Mouse (Mus musculus) heart, embryonic 13.5 days (tissue): ENCODE results near the gene Dnmt3a. TPM values are rescaled to one million over a fixed set of nuclear protein-coding genes. Genes with fewer than 3 reads are reported as not detected.

Experiments used
- ATAC-seq: fragments of 200-750 bp; cut with Nextera tagmentation; 2 replicates; pipeline ENCODE4 v1.8.0; 2017; ENCODE audit warnings: moderate TSS enrichment; ENCODE audit not compliant: insufficient number of reproducible peaks, low FRiP score, low TSS enrichment; ENCODE audit errors: extremely low read depth
- H3K27ac ChIP-seq: fragments of 300-500 bp; sonication (generic); replicated peaks from 2 replicates; pipeline ENCODE4 v1.5.1; 2015; ENCODE audit warnings: moderate library complexity, mild to moderate bottlenecking, inconsistent platforms
- H3K27me3 ChIP-seq: fragments of 300-500 bp; sonication (generic); replicated peaks from 2 replicates; pipeline ENCODE4 v1.6.1; 2015; ENCODE audit warnings: mild to moderate bottlenecking, inconsistent platforms
- H3K36me3 ChIP-seq: fragments of 300-500 bp; sonication (generic); 2 replicates; pipeline ENCODE4 v1.6.1; 2015; ENCODE audit warnings: mild to moderate bottlenecking, inconsistent platforms
- H3K4me1 ChIP-seq: fragments of 300-500 bp; sonication (generic); 2 replicates; pipeline ENCODE4 v1.6.1; 2015; ENCODE audit warnings: inconsistent platforms
- H3K4me2 ChIP-seq: fragments of 300-500 bp; sonication (generic); 2 replicates; pipeline ENCODE4 v1.6.1; 2015; ENCODE audit warnings: inconsistent platforms, mild to moderate bottlenecking, moderate library complexity
- H3K4me3 ChIP-seq: fragments of 300-500 bp; sonication (generic); 2 replicates; pipeline ENCODE4 v1.5.1; 2015; ENCODE audit warnings: moderate library complexity, mild to moderate bottlenecking, inconsistent platforms
- H3K9ac ChIP-seq: fragments of 300-500 bp; sonication (generic); 2 replicates; pipeline ENCODE4 v1.6.1; 2015; ENCODE audit warnings: inconsistent platforms, mild to moderate bottlenecking, moderate library complexity
- H3K9me3 ChIP-seq: fragments of 300-500 bp; sonication (generic); 2 replicates; pipeline ENCODE4 v1.6.1; 2016; ENCODE audit warnings: inconsistent platforms
- WGBS: fragments of 180-500 bp; shearing (Covaris S2); methylation state at CpG from one replicate; pipeline ENCODE4 v1.1.7; 2015; ENCODE audit warnings: mixed read lengths; 5-methylcytosine and 5-hydroxymethylcytosine counted together
- polyA plus RNA-seq: library from polyadenylated mRNA; unstranded; fragments of >200 nt; fragmentation: Nextera tagmentation; extraction: Ambion mirVana; gene quantifications from 2 replicates; pipeline ENCODE4 v1.2.1, GENCODE M21; 2015

Gene Dnmt3a
- 94.2 and 108 TPM in 2 replicates for polyA plus RNA-seq

DNA sequence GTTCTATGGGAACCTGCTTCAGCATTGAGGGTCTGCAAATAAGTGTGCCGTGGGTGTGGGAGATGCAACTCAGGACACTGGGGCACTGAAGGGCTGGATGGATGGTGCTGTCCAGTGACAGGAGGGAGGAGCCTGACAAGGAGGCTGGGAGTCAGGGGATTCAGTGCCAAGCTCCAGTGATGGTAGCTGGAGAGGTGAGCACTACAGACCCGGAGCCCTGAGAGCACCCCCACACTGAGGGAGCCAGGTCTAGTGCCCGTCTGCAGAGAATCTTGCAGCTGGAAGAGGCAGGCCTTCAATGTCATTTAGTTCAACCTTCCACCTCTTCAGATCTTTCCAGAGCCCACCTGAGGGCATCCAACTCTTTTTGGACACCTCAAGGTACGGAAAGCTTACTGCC, at the start of gene Dnmt3a:
Gene Dnmt3a, plus strand, starts transcription at position 156 of the 400 bp plus-strand sequence.
- peak within 1 kb of the TSS; percentile 98 for H3K27ac ChIP-seq
- 23% methylated on average over 4 of the region's 4 CpGs for WGBS
- ATAC-seq = no peak
- 0 out of 2 replicates have a peak, but pooled peaks cover 3% of the 10 kb centered on the region for H3K36me3 ChIP-seq
- no peaks in the 10 kb centered on the region for H3K27me3 ChIP-seq
- H3K4me2 ChIP-seq = peak within 1 kb of the TSS; percentile 73
- peak within 1 kb of the TSS; percentile 98 for H3K9ac ChIP-seq
- H3K9me3 ChIP-seq = no peaks in the 10 kb centered on the region
- H3K4me1 ChIP-seq = peaks cover 35% of the 10 kb centered on the region
- H3K4me3 ChIP-seq = peak within 1 kb of the TSS; percentile 88

DNA sequence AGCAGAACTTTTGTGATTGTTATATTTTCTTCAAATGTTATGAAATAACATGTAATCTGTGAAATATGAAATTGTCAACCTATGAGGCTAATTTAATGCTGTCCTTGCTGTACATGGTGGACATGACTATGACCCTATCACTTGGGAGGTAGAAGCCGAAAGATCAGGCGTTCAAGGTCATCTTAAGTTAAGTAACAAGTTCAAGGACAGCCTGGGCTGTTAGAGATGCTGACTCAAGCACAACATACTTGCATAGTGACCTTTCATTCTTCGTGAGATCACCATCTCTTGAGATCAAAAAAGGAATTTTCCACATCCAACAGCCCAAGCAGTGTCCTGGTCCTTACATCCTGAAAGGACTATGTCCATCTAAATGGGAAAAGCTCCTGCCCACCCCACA, 49.6 kb upstream of the Dnmt3a start:
- 82% methylated on average over 3 of the region's 3 CpGs for WGBS
- Histone ChIP-seq H3K36me3 (peaks cover 15% of the 10 kb centered on the region; the same call in 1 of the 2 replicates), H3K4me2 (no peak overlapping the region), H3K27me3 (no peaks in the 10 kb centered on the region), H3K4me1 (peaks cover 4% of the 10 kb centered on the region; the same call in 1 of the 2 replicates), H3K9me3 (no peaks in the 10 kb centered on the region), H3K27ac (no peak overlapping the region), H3K9ac (no peak overlapping the region), H3K4me3 (no peak overlapping the region)
- no peak for ATAC-seq

DNA sequence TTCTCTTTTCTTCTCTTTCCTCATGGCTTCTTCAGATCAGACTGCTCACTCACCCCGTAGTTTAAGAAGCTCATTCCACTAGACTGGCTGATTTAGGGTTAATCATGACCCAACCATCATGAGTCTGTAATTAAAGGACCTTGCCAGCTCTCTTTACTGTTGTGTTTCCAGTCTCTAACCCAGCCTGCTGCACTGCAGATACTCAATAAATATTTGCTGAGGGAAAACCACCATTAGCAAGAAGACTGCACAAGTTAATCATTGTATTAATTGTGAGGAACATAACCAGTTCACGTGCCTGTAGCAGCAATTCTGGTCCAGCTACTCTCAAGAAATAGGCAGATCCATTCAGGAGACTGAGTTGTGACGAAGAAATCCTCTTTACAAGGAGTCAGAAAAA, 47.7 kb upstream of the Dnmt3a start:
- 82% methylated on average over 3 of the region's 3 CpGs for WGBS

DNA sequence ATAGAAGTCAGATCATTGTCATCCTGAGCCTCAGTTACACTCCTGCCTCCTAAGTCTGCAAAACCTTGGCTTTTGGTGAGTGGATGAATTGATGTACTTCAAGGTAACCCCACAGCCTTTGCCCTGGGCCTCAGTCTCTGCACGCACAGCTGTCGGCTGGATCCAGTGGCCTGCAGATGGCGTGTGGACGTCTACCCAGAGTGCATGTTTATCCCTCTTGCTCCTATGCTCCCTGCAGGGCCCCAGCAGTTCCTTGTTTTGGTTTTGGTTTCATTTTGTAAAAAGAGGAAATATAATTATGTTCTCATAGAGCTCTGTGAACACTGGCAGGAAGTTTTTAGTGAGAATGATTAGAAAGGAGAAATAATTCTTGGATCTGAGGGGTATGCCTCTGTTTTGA, 46.4 kb upstream of the Dnmt3a start:
- H3K4me1 ChIP-seq = peaks cover 18% of the 10 kb centered on the region
- 43% methylated on average over 4 of the region's 4 CpGs for WGBS

More for the DNA sequence above, 47.7 kb upstream of the Dnmt3a start:
- H3K4me2 ChIP-seq = no peak overlapping the region
- H3K4me1 ChIP-seq = peaks cover 5% of the 10 kb centered on the region; the same call in 1 of the 2 replicates
- no peak overlapping the region for H3K27ac ChIP-seq
- 0 out of 2 replicates have a peak, but pooled peaks cover 4% of the 10 kb centered on the region for H3K36me3 ChIP-seq
- no peaks in the 10 kb centered on the region for H3K9me3 ChIP-seq
- H3K9ac ChIP-seq = no peak overlapping the region
- ATAC-seq = no peak
- H3K4me3 ChIP-seq = no peak overlapping the region
- no peaks in the 10 kb centered on the region for H3K27me3 ChIP-seq

DNA sequence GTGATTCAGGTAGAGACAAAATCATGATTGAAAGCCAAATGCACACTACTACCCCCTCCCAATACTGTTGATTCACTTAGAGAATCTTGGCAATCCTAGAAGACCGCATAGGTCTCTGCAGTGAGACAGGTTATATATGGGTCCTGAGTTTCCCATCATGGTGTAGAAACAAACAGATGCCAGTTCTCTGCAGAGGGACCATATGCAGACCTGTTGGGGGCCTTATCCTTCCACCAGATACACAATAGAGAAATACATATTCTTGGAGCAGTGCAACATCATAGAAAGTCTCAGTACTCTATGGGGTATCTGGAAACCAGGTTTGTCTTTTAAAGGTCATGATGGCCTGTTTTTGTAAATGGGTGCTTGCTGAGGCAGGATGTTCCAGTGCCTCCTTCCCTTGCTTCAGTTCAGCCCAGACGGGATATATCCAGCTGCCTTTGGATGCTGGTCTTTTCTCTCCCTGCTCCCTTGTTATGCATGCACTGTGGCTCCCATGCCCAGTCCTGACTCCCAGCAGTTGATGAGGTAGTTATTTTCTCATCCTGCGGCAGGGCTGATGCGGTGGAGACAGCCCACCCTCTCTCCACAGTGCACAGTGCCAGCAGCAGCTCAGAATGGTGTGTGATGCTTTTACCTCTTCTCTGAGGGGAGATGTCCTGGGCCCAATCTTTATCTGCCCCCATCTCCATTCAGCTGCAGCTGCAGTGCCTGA, 44.8 kb upstream of the Dnmt3a start:
- 72% methylated on average over 4 of the region's 4 CpGs for WGBS

More for the DNA sequence above, 46.4 kb upstream of the Dnmt3a start:
- ATAC-seq = no peak
- Histone ChIP-seq H3K27ac (no peak overlapping the region), H3K9me3 (no peaks in the 10 kb centered on the region), H3K9ac (no peak overlapping the region), H3K36me3 (no peaks in the 10 kb centered on the region), H3K4me2 (no peak overlapping the region), H3K4me3 (no peak overlapping the region), H3K27me3 (no peaks in the 10 kb centered on the region)

DNA sequence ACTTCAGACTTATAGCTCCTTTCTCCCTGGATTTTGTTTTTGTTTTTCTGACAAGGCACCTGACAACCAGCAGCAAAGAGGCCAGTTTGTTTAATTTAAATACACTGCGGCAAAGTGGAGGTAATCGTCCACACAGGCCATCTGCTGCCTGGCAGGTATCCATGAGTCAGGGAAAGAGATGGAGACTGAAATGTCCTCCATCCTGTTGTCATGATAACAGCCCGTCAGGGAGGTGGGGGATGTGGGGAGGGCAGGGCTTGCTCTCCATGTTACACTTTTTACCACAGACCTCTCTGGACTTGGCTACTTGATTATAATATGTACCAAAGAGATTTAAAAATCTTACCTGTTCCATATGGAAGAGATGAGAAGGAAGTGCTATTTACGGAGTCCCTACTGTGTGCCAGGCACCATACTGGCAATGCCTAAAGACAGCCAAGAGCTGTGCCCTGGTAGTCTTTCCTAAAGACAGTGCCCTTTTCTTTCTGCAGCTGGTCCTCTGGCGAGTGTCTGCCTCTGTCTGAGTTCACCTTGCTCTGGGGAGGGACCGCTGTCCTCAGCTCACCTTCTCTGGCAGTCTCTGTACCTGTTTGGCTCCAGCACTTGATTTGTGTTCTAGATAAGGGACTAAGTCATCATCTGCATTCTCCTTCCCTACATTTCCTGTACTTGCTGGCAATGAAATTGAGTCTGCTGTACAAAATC, 44.1 kb upstream of the Dnmt3a start:
- ATAC-seq = no peak
- peaks cover 21% of the 10 kb centered on the region for H3K4me1 ChIP-seq
- H3K9ac ChIP-seq = no peak overlapping the region
- 69% methylated on average over 6 of the region's 6 CpGs for WGBS
- H3K4me3 ChIP-seq = no peak overlapping the region
- H3K9me3 ChIP-seq = no peaks in the 10 kb centered on the region
- H3K36me3 ChIP-seq = no peaks in the 10 kb centered on the region
- H3K27me3 ChIP-seq = no peaks in the 10 kb centered on the region
- no peak overlapping the region for H3K27ac ChIP-seq
- no peak overlapping the region for H3K4me2 ChIP-seq

More for the DNA sequence above, 44.8 kb upstream of the Dnmt3a start:
- no peaks in the 10 kb centered on the region for H3K9me3 ChIP-seq
- no peak overlapping the region for H3K9ac ChIP-seq
- H3K4me3 ChIP-seq = no peak overlapping the region
- no peaks in the 10 kb centered on the region for H3K27me3 ChIP-seq
- H3K27ac ChIP-seq = no peak overlapping the region
- no peak for ATAC-seq
- H3K36me3 ChIP-seq = no peaks in the 10 kb centered on the region
- H3K4me1 ChIP-seq = peaks cover 21% of the 10 kb centered on the region
- H3K4me2 ChIP-seq = no peak overlapping the region

GRCm38 (mm10) chr12:3764191-3764804, 41.5 kb upstream of the Dnmt3a start:
- H3K27me3 ChIP-seq = no peaks in the 10 kb centered on the region
- no peak overlapping the region for H3K4me2 ChIP-seq
- H3K36me3 ChIP-seq = no peaks in the 10 kb centered on the region
- H3K9me3 ChIP-seq = no peaks in the 10 kb centered on the region
- 58% methylated on average over 3 of the region's 3 CpGs for WGBS
- 0 out of 2 replicates have a peak overlapping the region, but pooled peaks have one; percentile 15 for H3K27ac ChIP-seq
- no peak for ATAC-seq
- H3K4me1 ChIP-seq = peaks cover 20% of the 10 kb centered on the region
- no peak overlapping the region for H3K9ac ChIP-seq
- H3K4me3 ChIP-seq = no peak overlapping the region

DNA sequence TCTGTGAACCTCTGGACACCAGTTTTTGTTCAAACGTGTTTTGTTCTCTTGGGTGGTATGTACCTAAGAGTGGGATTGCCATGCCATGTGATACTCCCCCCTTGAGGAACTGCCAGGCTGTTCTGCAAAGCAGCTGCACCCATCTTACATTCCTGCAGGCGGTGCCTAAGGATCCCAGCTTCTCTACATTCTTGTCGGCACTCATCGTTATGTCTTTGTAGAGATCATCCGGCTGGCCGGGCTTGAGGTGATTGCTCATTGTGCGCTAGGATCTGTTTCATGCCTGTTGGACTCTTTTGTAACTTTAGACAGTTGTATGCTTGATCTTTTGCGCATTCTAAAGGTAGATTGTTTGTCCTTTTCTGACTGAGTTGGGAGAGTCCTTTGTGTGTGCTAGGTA, 38.4 kb upstream of the Dnmt3a start:
- no peak overlapping the region for H3K9ac ChIP-seq
- no peak overlapping the region for H3K4me2 ChIP-seq
- H3K4me3 ChIP-seq = no peak overlapping the region
- H3K27ac ChIP-seq = no peak overlapping the region
- 0 out of 2 replicates have a peak, but pooled peaks cover 3% of the 10 kb centered on the region for H3K36me3 ChIP-seq
- WGBS = 62% methylated on average over 8 of the region's 8 CpGs
- no peaks in the 10 kb centered on the region for H3K27me3 ChIP-seq
- H3K4me1 ChIP-seq = peaks cover 17% of the 10 kb centered on the region
- ATAC-seq = no peak
- H3K9me3 ChIP-seq = no peaks in the 10 kb centered on the region

GRCm38 (mm10) chr12:3768391-3768790, 37.4 kb upstream of the Dnmt3a start:
- Histone ChIP-seq H3K9ac (no peak overlapping the region), H3K4me3 (no peak overlapping the region), H3K9me3 (no peaks in the 10 kb centered on the region), H3K27me3 (no peaks in the 10 kb centered on the region), H3K27ac (no peak overlapping the region), H3K36me3 (0 out of 2 replicates have a peak, but pooled peaks cover 5% of the 10 kb centered on the region), H3K4me1 (peaks cover 14% of the 10 kb centered on the region), H3K4me2 (no peak overlapping the region)
- WGBS = 84% methylated on average over 4 of the region's 4 CpGs
- ATAC-seq = no peak

DNA sequence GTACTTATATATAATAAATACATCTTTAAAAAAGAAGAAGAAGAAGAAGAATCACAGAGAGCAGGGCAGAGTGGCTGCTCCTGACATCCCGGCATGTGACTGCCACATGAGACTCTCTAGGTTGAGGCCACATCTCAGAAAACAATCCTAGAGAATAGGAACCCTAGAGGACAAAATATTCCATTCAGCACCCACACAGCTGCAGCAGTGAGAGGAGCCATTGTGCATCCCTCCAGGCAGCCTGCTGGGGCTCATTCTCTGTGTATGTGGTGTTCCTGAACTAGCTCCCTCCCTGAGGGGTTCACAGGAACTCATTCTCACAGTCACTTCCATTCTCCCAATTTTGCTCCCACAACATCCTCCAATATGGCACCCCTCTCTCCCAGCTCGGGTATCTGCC, 35.3 kb upstream of the Dnmt3a start:
- no peak overlapping the region for H3K4me3 ChIP-seq
- no peaks in the 10 kb centered on the region for H3K9me3 ChIP-seq
- no peaks in the 10 kb centered on the region for H3K27me3 ChIP-seq
- WGBS = 71% methylated on average over 2 of the region's 2 CpGs
- H3K4me2 ChIP-seq = no peak overlapping the region
- ATAC-seq = no peak
- no peak overlapping the region for H3K27ac ChIP-seq
- H3K9ac ChIP-seq = no peak overlapping the region
- H3K36me3 ChIP-seq = 0 out of 2 replicates have a peak, but pooled peaks cover 7% of the 10 kb centered on the region
- 0 out of 2 replicates have a peak, but pooled peaks cover 6% of the 10 kb centered on the region for H3K4me1 ChIP-seq

DNA sequence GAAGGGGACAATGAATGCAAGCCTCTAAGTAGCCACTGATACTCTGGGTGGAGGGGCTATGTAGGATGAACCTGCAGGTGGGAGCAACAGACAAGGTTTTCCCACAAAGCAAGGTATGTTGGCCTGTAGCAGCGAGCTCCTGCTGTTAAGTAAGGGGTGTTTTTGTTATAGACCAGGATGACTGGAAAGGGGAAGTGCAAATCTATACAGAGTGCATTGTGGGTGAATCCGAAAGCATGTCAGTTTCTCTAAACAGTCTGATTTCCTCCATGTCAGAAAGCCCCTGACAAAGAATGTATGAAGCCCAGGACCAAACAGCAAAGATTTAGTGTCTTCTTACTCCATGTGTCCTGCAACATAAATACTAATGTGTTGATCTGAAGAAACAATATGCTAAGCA, 34.7 kb upstream of the Dnmt3a start:
- WGBS = 80% methylated on average over 2 of the region's 2 CpGs
- Histone ChIP-seq H3K27me3 (no peaks in the 10 kb centered on the region), H3K9ac (no peak overlapping the region), H3K36me3 (0 out of 2 replicates have a peak, but pooled peaks cover 7% of the 10 kb centered on the region), H3K27ac (no peak overlapping the region), H3K4me1 (0 out of 2 replicates have a peak, but pooled peaks cover 6% of the 10 kb centered on the region), H3K4me3 (no peak overlapping the region), H3K9me3 (no peaks in the 10 kb centered on the region), H3K4me2 (no peak overlapping the region)
- no peak for ATAC-seq
